Mouse (Mus musculus) megakaryocyte, embryonic 14.5 days (primary cell): ENCODE measurements around the gene Tspyl3.
"Not testable (repeated sequence)": the region's sequence is repeated elsewhere in the genome, so short reads cannot be mapped to it uniquely, and the experiment has no call there.

Experiments used
- FLI1 ChIP-seq: IDR thresholded peaks from 2 replicates; pipeline ENCODE4 v1.6.1; 2012; ENCODE audit warnings: low read length, inconsistent platforms, mixed read lengths
- GATA1 ChIP-seq: IDR thresholded peaks from 3 replicates; pipeline ENCODE4 v1.6.1; 2012; ENCODE audit warnings: mixed read lengths, low read length, inconsistent platforms, borderline replicate concordance

GRCm38 (mm10) chr2:153274200-153274918 is 49.1 kb upstream of the Tspyl3 start:
- TF ChIP-seq GATA1, FLI1: not testable (repeated sequence)
